8 mouse cellular contexts compared by ENCODE assay signal in the genomic region with DNA sequence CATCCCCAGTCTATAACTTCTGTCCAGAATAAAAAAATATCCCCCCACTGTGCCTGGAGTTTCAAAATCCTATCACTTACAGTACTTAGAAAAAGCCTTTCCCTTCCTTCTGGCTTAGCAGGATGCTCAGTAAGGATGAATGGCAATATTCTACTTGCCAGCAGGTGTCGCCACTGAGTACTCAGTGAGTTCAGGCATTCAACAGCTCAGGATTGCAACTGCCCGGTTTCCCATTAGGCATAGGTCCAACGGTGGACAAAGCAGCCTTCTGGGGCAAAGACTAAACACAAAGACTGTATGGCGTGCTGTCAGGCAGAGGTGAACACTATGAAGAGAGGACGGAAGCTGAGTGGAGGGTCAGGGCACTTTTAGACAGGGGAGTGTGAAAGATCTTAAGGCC.
DNase-seq lines count a peak whose midpoint lies in the region; ATAC-seq and TF ChIP-seq lines count a peak whose summit lies in the region.
"Had no signal": no experiment of that assay in that cellular context is flagged by ENCODE, and none has a peak within 500 bp of the region (broad histone marks: within the 10 kb centered on the region; RNA-seq: fewer than 3 reads in every experiment).

No protein-coding gene starts in this region.

- 2% methylated on average over 5 of the region's 5 CpGs for WGBS in forebrain, embryonic 15.5 days
- 3% methylated on average over 5 of the region's 5 CpGs for WGBS in hindbrain, embryonic 15.5 days
- 2% methylated on average over 5 of the region's 5 CpGs for WGBS in midbrain, embryonic 12.5 days
- 18% methylated on average over 5 of the region's 5 CpGs for WGBS in spleen, adult 2 months

- no peak overlapping the region for H3K9ac ChIP-seq in forebrain, embryonic 15.5 days (replicated peaks)
- H3K9ac ChIP-seq in hindbrain, embryonic 15.5 days = no peak overlapping the region
- H3K9ac ChIP-seq in midbrain, embryonic 12.5 days (replicated peaks) = no peak overlapping the region

- H3K36me3 ChIP-seq in forebrain, embryonic 15.5 days = no peaks in the 10 kb centered on the region
- no peaks in the 10 kb centered on the region for H3K36me3 ChIP-seq in hindbrain, embryonic 15.5 days
- H3K36me3 ChIP-seq in midbrain, embryonic 12.5 days = no peaks in the 10 kb centered on the region
- H3K36me3 ChIP-seq in spleen, adult 2 months (ENCODE audit: control insufficient read depth, insufficient read depth, low read length) = no peaks in the 10 kb centered on the region

- peak; percentile 77 for DNase-seq in R1 (ENCODE audit: low read depth, low spot score)
- peak; percentile 53 for DNase-seq in c-Kit-positive CD71-positive TER-119-positive erythroid progenitor cells, embryonic 14.5 days (ENCODE audit: low spot score)
- DNase-seq in left cerebral cortex, adult 8-10 months (ENCODE audit: low spot score in 2 of 2) = peak; percentile 65 to 78
- DNase-seq in spleen, adult 2 months (ENCODE audit: low read depth in 1 of 2, low spot score in 2 of 2) = peak in 1 of 2 experiments; percentile 54

- TF ChIP-seq POLR2A in spleen, adult 2 months (IDR thresholded peaks at IDR 0.05; ENCODE audit: low read depth, low read length) = no peak

- peaks cover 23% of the 10 kb centered on the region for H3K4me1 ChIP-seq in forebrain, embryonic 15.5 days
- peaks cover 9% of the 10 kb centered on the region for H3K4me1 ChIP-seq in hindbrain, embryonic 15.5 days (replicated peaks)
- peaks cover 19% of the 10 kb centered on the region; the same call in 1 of the 2 replicates for H3K4me1 ChIP-seq in midbrain, embryonic 12.5 days
- no peaks in the 10 kb centered on the region for H3K4me1 ChIP-seq in spleen, adult 2 months (ENCODE audit: control insufficient read depth, insufficient read depth, insufficient read length)

- no peak overlapping the region for H3K4me3 ChIP-seq in forebrain, embryonic 15.5 days
- H3K4me3 ChIP-seq in hindbrain, embryonic 15.5 days = no peak overlapping the region
- H3K4me3 ChIP-seq in midbrain, embryonic 12.5 days = no peak overlapping the region
- H3K4me3 ChIP-seq in spleen, adult 2 months (ENCODE audit: extremely low read depth, insufficient read depth, insufficient read length) = no peak overlapping the region
- H3K4me3 ChIP-seq: myocyte had no signal

- no peaks in the 10 kb centered on the region for H3K27me3 ChIP-seq in forebrain, embryonic 15.5 days
- H3K27me3 ChIP-seq in hindbrain, embryonic 15.5 days = peaks cover 12% of the 10 kb centered on the region; the same call in 1 of the 2 replicates
- H3K27me3 ChIP-seq in midbrain, embryonic 12.5 days = peaks cover 6% of the 10 kb centered on the region
- no peaks in the 10 kb centered on the region for H3K27me3 ChIP-seq in spleen, adult 2 months (ENCODE audit: control insufficient read depth, insufficient read depth, low read length)

- ATAC-seq in forebrain, embryonic 15.5 days (replicated peaks) = peak; percentile 74
- peak; percentile 48 for ATAC-seq in hindbrain, embryonic 15.5 days (ENCODE audit: low FRiP score, low read depth)
- peak; percentile 38; the same call in 1 of the 2 replicates for ATAC-seq in midbrain, embryonic 12.5 days (ENCODE audit: low FRiP score, low read depth)

- no peak overlapping the region for H3K4me2 ChIP-seq in forebrain, embryonic 15.5 days (replicated peaks)
- H3K4me2 ChIP-seq in hindbrain, embryonic 15.5 days = no peak overlapping the region
- no peak overlapping the region for H3K4me2 ChIP-seq in midbrain, embryonic 12.5 days (replicated peaks)

- no peak overlapping the region for H3K27ac ChIP-seq in forebrain, embryonic 15.5 days (replicated peaks)
- H3K27ac ChIP-seq in hindbrain, embryonic 15.5 days (replicated peaks) = no peak overlapping the region
- H3K27ac ChIP-seq in midbrain, embryonic 12.5 days (replicated peaks) = no peak overlapping the region
- no peak overlapping the region for H3K27ac ChIP-seq in spleen, adult 2 months (ENCODE audit: insufficient read depth, low read length)

- H3K9me3 ChIP-seq in forebrain, embryonic 15.5 days = no peaks in the 10 kb centered on the region
- no peaks in the 10 kb centered on the region for H3K9me3 ChIP-seq in hindbrain, embryonic 15.5 days
- no peaks in the 10 kb centered on the region for H3K9me3 ChIP-seq in midbrain, embryonic 12.5 days

- TF ChIP-seq CTCF in spleen, adult 2 months (IDR thresholded peaks at IDR 0.05; ENCODE audit: extremely low read depth, insufficient read depth, insufficient read length, insufficient replicate concordance) = peak; percentile 58; the same call in 1 of the 2 replicates
